Mouse (Mus musculus) intestine, embryonic 14.5 days (tissue): ENCODE data around the gene Casp7. TPM values are rescaled to one million over a fixed set of nuclear protein-coding genes. Genes with fewer than 3 reads are reported as not detected.

ENCODE experiments used
- ATAC-seq: fragments of 200-750 bp; cut with Nextera tagmentation; replicated peaks from 2 replicates; pipeline ENCODE4 v1.8.0; 2017; ENCODE audit warnings: low read depth, moderate number of reproducible peaks, moderate TSS enrichment, moderate library complexity; ENCODE audit not compliant: low FRiP score, low TSS enrichment
- DNase-seq: peaks from one replicate; pipeline ENCODE4 v3.0.0-alpha.2; 2018; ENCODE audit warnings: low spot score
- H3K27ac ChIP-seq: fragments of 300-500 bp; sonication (generic); 2 replicates; pipeline ENCODE4 v1.5.1; 2014; ENCODE audit warnings: low read depth, mild to moderate bottlenecking, control low read depth
- H3K27me3 ChIP-seq: fragments of 300-500 bp; sonication (generic); replicated peaks from 2 replicates; pipeline ENCODE4 v1.6.1; 2014; ENCODE audit warnings: low read length, control low read depth; ENCODE audit not compliant: control insufficient read depth, insufficient read depth
- H3K36me3 ChIP-seq: fragments of 300-500 bp; sonication (generic); 2 replicates; pipeline ENCODE4 v1.6.1; 2014; ENCODE audit warnings: low read length, control low read depth; ENCODE audit not compliant: control insufficient read depth, insufficient read depth
- H3K4me1 ChIP-seq: fragments of 300-500 bp; sonication (generic); replicated peaks from 2 replicates; pipeline ENCODE4 v1.6.1; 2014; ENCODE audit warnings: low read length, control low read depth, mixed read lengths; ENCODE audit not compliant: control insufficient read depth, insufficient read depth
- H3K4me2 ChIP-seq: fragments of 300-500 bp; sonication (generic); 2 replicates; pipeline ENCODE4 v1.6.1; 2014; ENCODE audit warnings: low read length
- H3K4me3 ChIP-seq: fragments of 300-500 bp; sonication (generic); 2 replicates; pipeline ENCODE4 v1.5.1; 2014; ENCODE audit warnings: low read depth, low read length, control low read depth, mixed read lengths
- H3K9ac ChIP-seq: fragments of 300-500 bp; sonication (generic); 2 replicates; pipeline ENCODE4 v1.6.1; 2014; ENCODE audit warnings: mild to moderate bottlenecking, low read length
- H3K9me3 ChIP-seq: fragments of 300-500 bp; sonication (generic); 2 replicates; pipeline ENCODE4 v1.6.1; 2016; ENCODE audit warnings: low read length, control low read depth; ENCODE audit not compliant: control insufficient read depth
- WGBS: fragments of 180-500 bp; shearing (Covaris S2); extraction: QIAGEN DNeasy Blood & Tissue Kit; methylation state at CpG from one replicate; pipeline ENCODE4 v1.1.7; 2014; 5-methylcytosine and 5-hydroxymethylcytosine counted together
- polyA plus RNA-seq: library from polyadenylated mRNA; unstranded; fragments of >200 nt; fragmentation: Nextera tagmentation; extraction: Ambion mirVana; gene quantifications from 2 replicates; pipeline ENCODE4 v1.2.1, GENCODE M21; 2014

Casp7 gene
- polyA plus RNA-seq, 1 experiment from 2014 or later = 27.1 TPM

DNA sequence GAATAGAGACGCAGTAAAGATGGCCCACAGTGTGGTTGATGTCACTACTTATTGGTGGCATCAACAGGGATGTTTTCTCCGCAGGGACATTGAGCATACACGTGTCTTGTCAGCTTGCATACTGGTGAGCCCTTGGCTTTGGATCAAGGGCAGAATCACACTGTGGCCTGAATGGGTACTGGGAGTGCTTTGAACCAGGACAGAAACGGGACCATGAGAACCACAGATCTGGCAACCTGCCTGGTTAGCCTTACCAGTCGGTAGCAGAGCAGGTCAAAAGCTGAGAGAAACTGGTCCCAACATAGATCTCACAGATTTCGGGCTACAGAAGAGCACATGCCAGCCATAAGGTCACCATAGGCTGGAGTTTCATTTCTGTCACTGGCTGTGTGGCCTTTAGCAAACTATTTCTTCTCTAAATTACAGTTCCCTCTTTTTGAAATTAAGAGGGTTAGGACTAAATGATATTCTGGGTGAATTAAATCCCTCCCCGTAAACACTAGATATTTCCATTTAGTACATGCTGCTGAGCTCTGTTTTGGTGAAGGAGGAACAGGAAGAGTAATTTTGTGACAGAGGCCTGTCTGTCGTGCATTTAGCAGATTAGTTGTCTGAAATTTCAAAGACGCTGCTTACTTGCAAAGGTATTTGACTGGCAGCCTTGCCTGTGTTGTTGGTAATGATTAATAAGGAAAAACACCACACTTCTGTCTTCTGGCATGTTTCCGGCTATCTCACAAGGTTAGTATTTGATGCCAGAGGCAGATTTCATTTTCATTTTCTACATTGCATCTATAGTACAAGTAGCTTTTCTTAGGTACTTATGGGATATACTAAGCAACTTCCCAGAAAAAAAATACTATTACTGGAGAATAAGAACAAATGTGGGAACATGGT lies 62.5 kb downstream of the Casp7 start:
- no peak for ATAC-seq
- WGBS = 86% methylated on average over 10 of the region's 10 CpGs
- Histone ChIP-seq H3K4me3 (no peak overlapping the region), H3K27me3 (no peaks in the 10 kb centered on the region), H3K27ac (no peak overlapping the region), H3K4me1 (0 out of 2 replicates have a peak, but pooled peaks cover 4% of the 10 kb centered on the region), H3K4me2 (no peak overlapping the region), H3K36me3 (no peaks in the 10 kb centered on the region), H3K9ac (no peak overlapping the region), H3K9me3 (no peaks in the 10 kb centered on the region)
- DNase-seq = no peak

DNA sequence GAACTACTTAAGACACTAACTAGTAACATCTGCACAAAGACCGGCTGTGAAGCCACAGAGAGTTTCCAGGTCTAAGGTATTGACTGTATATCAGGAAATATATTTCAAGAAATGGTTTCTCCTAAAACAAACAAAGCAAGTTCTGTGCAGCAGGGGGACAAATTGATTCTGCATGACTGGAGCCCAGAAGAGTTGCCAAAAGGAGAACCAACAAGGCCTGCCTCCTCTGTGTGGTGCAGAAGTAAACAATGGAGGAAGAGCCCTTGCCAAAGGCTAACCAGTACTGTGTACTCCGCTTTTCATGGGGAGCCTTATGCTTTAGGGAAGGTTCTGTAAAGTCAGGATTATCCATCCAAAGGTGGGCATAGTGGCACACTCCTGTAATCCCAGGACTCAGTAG lies 63.3 kb downstream of the Casp7 start:
- no peak for DNase-seq

DNA sequence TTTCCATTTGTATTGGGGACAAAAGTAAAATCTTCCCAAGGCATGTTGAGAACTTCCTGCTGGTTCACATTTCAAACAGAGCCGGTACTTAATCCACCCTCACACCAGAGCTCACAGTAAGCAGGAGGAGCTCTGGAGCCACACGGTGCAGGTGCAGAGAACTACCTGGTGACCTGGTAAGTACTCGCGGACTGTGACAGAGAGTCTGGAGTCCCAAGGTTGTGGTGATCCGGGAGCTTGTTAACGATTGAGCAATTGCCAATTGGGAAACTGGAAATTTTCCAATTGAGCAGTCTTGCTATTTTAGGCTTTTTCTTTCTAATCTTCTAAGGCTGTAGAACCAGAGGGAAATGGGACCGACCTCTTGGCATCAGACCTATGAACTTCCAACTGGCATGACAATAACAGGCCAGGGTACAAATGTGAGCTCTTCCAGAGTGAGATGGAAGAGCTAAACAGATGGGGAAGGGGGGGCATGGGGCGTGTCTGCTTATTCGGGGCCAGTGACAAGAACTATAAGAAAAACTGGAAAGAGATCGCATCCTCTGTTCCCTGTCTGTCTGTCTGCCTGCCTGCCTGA lies 64.7 kb downstream of the Casp7 start, which contains the start of gene Plekhs1:
Plekhs1 (plus strand) TSS at position 119 of the 580 bp plus-strand sequence.
- Histone ChIP-seq H3K4me1 (0 out of 2 replicates have a peak, but pooled peaks cover 4% of the 10 kb centered on the region), H3K27me3 (no peaks in the 10 kb centered on the region), H3K27ac (no peak within 1 kb of the TSS), H3K9me3 (no peaks in the 10 kb centered on the region), H3K9ac (no peak within 1 kb of the TSS), H3K4me3 (no peak within 1 kb of the TSS), H3K36me3 (no peaks in the 10 kb centered on the region), H3K4me2 (no peak within 1 kb of the TSS)
- WGBS = 65% methylated on average over 10 of the region's 10 CpGs
- ATAC-seq (no peak), DNase-seq (no peak)

More for the DNA sequence above, 63.3 kb downstream of the Casp7 start:
- Histone ChIP-seq H3K27ac (no peak overlapping the region), H3K4me2 (no peak overlapping the region), H3K4me3 (no peak overlapping the region), H3K4me1 (0 out of 2 replicates have a peak, but pooled peaks cover 4% of the 10 kb centered on the region), H3K36me3 (no peaks in the 10 kb centered on the region), H3K9me3 (no peaks in the 10 kb centered on the region), H3K9ac (no peak overlapping the region), H3K27me3 (no peaks in the 10 kb centered on the region)
- 77% methylated on average over 2 of the region's 2 CpGs for WGBS
- no peak for ATAC-seq

DNA sequence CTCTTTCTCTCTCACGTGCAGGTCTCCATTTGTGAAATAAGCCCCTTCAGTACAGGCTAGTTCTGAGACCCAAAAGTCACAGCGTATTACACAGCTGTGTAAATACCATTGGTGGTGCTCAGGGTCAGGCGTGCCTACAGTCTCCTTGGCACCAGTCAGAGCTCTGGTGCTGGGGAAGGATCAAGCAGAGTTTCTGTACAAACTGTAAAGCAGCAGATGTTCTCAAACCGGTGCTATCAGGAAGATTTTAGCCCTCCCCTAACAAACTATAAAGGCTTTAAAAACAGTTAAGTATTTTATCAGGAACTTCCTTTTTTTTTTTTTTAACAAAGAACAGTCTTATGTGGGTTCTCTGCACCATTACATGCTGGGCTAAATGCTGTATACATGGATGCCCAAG lies 65.9 kb downstream of the Casp7 start:
- Histone ChIP-seq H3K27ac (no peak overlapping the region), H3K4me1 (no peaks in the 10 kb centered on the region), H3K4me2 (no peak overlapping the region), H3K27me3 (no peaks in the 10 kb centered on the region), H3K4me3 (no peak overlapping the region), H3K36me3 (no peaks in the 10 kb centered on the region), H3K9ac (no peak overlapping the region), H3K9me3 (no peaks in the 10 kb centered on the region)
- 72% methylated on average over 4 of the region's 4 CpGs for WGBS
- ATAC-seq = no peak
- DNase-seq = no peak

DNA sequence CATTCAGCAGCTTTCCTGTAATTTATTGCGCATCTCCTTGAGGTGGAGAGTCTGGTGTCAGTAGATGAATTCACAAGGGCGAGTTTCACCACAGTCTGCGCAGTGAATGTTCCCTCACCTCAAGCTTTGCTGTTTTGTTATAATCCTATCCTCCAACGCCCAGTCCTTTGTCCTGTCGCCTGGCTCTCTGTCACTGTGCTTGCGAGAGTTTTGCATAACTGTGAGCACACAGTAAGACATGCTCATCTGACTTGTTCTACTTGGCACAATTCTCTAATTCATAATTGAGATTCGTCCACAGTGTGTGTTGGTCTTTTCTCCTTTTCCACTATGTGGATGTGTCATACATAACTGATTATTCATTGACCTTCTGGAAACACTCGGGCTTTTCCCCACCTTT lies 69.6 kb downstream of the Casp7 start:
- ATAC-seq = no peak
- Histone ChIP-seq H3K9ac (no peak overlapping the region), H3K4me3 (no peak overlapping the region), H3K36me3 (no peaks in the 10 kb centered on the region), H3K4me1 (no peaks in the 10 kb centered on the region), H3K4me2 (no peak overlapping the region), H3K27me3 (no peaks in the 10 kb centered on the region), H3K9me3 (no peaks in the 10 kb centered on the region), H3K27ac (no peak overlapping the region)
- WGBS = 84% methylated on average over 8 of the region's 8 CpGs
- no peak for DNase-seq

DNA sequence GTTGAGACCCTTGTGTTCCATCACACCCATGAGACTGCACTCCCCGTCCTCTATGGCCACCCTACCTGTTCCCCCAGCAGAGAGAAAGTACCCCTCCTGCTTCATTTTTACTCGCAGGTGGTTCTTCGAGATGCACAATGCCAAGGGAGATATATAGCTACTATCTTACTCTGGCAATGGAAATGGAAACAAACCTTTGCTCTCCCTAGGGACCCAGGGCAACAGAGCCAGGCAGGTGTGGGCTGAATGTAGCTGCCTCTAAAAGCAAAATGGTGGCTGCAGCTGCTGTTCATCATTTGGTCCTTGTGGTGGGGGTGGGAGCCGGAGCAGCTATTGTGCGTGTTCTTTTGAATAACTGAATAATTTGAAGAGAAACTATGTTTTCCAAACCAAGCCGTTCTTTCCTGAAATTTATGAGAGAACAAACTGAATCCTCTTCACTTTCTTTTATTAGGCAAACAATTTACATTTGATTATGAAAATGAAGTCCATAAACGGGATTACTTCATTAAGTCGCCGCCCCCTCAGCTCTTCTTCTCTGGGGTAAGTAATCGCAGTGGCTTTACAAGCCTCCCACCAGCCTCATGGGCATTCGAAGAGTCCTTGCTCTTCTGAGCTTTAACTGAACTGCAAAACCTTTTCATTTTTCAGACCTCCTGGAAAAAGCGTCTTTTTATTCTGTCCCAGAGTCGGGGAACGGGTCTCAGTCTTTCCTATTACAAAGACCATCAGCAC lies 73.5 kb downstream of the Casp7 start:
- Histone ChIP-seq H3K4me1 (no peaks in the 10 kb centered on the region), H3K27ac (no peak overlapping the region), H3K9me3 (no peaks in the 10 kb centered on the region), H3K4me2 (no peak overlapping the region), H3K9ac (no peak overlapping the region), H3K36me3 (no peaks in the 10 kb centered on the region), H3K27me3 (no peaks in the 10 kb centered on the region), H3K4me3 (no peak overlapping the region)
- ATAC-seq (no peak), DNase-seq (no peak)
- WGBS = 83% methylated on average over 14 of the region's 14 CpGs

DNA sequence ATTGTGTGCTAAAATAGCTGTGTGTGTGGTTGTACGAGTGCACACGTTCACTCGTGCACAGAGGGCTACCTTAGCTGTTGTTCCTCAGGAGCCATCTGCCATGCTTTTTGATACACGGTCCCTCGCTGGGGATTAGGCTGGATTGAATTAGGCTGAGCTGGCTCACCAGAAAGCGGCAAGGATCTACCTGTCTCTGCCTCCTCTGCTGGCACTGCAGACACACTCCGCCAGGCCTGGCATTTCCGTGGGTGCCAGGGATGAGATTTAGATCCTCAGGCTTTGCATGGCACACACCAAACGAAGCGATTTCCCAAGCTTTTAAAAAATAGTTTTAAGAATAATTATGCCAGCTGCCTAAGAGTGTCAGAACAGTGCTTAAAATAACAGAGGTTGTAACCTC lies 75.0 kb downstream of the Casp7 start:
- Histone ChIP-seq H3K36me3 (no peaks in the 10 kb centered on the region), H3K27ac (no peak overlapping the region), H3K27me3 (no peaks in the 10 kb centered on the region), H3K4me1 (no peaks in the 10 kb centered on the region), H3K9ac (no peak overlapping the region), H3K4me3 (no peak overlapping the region), H3K9me3 (no peaks in the 10 kb centered on the region), H3K4me2 (no peak overlapping the region)
- no peak for ATAC-seq
- 81% methylated on average over 10 of the region's 10 CpGs for WGBS
- no peak for DNase-seq

DNA sequence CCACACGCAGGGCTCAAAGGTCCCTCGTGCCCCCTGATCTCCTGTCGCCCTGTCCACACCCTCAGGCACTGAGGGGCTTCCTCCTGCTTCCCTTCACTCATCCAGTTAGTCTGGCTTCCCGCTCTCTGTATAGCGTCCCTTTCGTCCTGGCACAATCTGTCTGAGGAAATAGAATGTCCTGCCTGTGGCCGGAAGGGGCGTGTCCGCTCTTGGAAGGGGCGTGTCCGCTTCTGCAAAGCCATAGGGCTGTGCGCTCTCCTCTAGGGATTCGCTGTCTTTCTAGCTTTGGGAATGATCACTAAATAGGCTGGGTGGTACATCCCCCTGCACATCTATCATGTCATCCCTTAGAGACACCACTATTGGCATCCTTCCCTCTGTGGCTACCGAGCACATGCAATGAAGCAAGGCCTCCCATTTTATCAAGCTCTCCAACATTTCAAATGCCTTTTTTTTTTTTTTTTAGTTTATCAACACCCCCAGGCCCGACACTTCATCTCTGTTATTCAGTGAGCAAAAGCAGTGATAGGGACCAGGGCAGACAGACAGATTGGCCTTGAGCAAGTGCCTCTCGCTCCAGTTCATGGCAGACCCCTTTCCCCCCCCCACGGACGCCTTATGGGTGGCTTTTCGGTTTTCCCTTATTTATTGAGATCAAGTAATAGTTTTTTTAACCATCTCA lies 78.1 kb downstream of the Casp7 start:
- ATAC-seq (no peak), DNase-seq (peak; percentile 69)
- Histone ChIP-seq H3K9me3 (no peaks in the 10 kb centered on the region), H3K4me2 (peak overlapping the region; percentile 23; the same call in 1 of the 2 replicates), H3K4me1 (no peaks in the 10 kb centered on the region), H3K27ac (no peak overlapping the region), H3K4me3 (no peak overlapping the region), H3K36me3 (no peaks in the 10 kb centered on the region), H3K27me3 (no peaks in the 10 kb centered on the region), H3K9ac (no peak overlapping the region)
- WGBS = 54% methylated on average over 19 of the region's 19 CpGs
